Mouse (Mus musculus): ENCODE measurements at regions not wholly inside any gene's neighbourhood (a gene's known extent, or its start where the extent isn't known, plus 50 kb on each side); places are given as distances from the start of the nearest gene placed in this dataset.
A peak's percentile ranks its signal among the peaks of the same experiment; 100 is the strongest.

GRCm38 (mm10) chr3:78782766-78783165 lies 503.6 kb downstream of the Rapgef2 start:
- DNase-seq (ENCODE audit: low read depth, low spot score), result no peak

GRCm38 (mm10) chr3:78755686-78756476 lies 530.4 kb downstream of the Rapgef2 start:
- DNase-seq (ENCODE audit: low read depth, low spot score), result no peak

- DNase-seq (ENCODE audit: low read depth, low spot score), result no peak
These were observed 550.2 kb downstream of the Rapgef2 start for GRCm38 (mm10) chr3:78736111-78736510.

GRCm38 (mm10) chr3:78716691-78717090 lies 569.6 kb downstream of the Rapgef2 start:
- DNase-seq (ENCODE audit: low read depth, low spot score), result no peak

GRCm38 (mm10) chr3:78707687-78708086 lies 578.6 kb downstream of the Rapgef2 start:
- DNase-seq (ENCODE audit: low read depth, low spot score), result no peak

GRCm38 (mm10) chr3:78698936-78699335 lies 587.4 kb downstream of the Rapgef2 start:
- no peak for DNase-seq (ENCODE audit: low read depth, low spot score)

- DNase-seq (ENCODE audit: low read depth, low spot score), result no peak
These were observed 594.8 kb downstream of the Rapgef2 start for GRCm38 (mm10) chr3:78691499-78691898.

GRCm38 (mm10) chr3:78677656-78678055 lies 608.7 kb downstream of the Rapgef2 start:
- DNase-seq (ENCODE audit: low read depth, low spot score), result no peak

- no peak for DNase-seq (ENCODE audit: low read depth, low spot score)
These were observed 609.5 kb downstream of the Rapgef2 start for GRCm38 (mm10) chr3:78676806-78677205.

- DNase-seq (ENCODE audit: low read depth, low spot score), result no peak
These were observed 611.7 kb downstream of the Rapgef2 start for GRCm38 (mm10) chr3:78674529-78675187.

- no peak for DNase-seq (ENCODE audit: low read depth, low spot score)
These were observed 618.3 kb downstream of the Rapgef2 start for GRCm38 (mm10) chr3:78668050-78668449.

- no peak for DNase-seq (ENCODE audit: low read depth, low spot score)
These were observed 618.8 kb downstream of the Rapgef2 start for GRCm38 (mm10) chr3:78667374-78668023.

GRCm38 (mm10) chr3:78648115-78648514 lies 638.2 kb downstream of the Rapgef2 start:
- DNase-seq (ENCODE audit: low read depth, low spot score), result no peak

- no peak for DNase-seq (ENCODE audit: low read depth, low spot score)
These were observed 650.9 kb downstream of the Rapgef2 start for GRCm38 (mm10) chr3:78635386-78635785.

- DNase-seq (ENCODE audit: low read depth, low spot score), result peak; percentile 66
These were observed 667.4 kb downstream of the Rapgef2 start for GRCm38 (mm10) chr3:78618900-78619299.

GRCm38 (mm10) chr3:78594718-78595236 lies 691.5 kb downstream of the Rapgef2 start:
- no peak for DNase-seq (ENCODE audit: low read depth, low spot score)

GRCm38 (mm10) chr3:78594305-78594704 lies 692.0 kb downstream of the Rapgef2 start:
- DNase-seq (ENCODE audit: low read depth, low spot score), result no peak

GRCm38 (mm10) chr3:78586639-78587038 lies 699.7 kb downstream of the Rapgef2 start:
- no peak for DNase-seq (ENCODE audit: low read depth, low spot score)

GRCm38 (mm10) chr3:78581868-78582267 lies 704.4 kb downstream of the Rapgef2 start:
- DNase-seq (ENCODE audit: low read depth, low spot score), result peak; percentile 10

- DNase-seq (ENCODE audit: low read depth, low spot score), result no peak
These were observed 705.2 kb downstream of the Rapgef2 start for GRCm38 (mm10) chr3:78581100-78581499.

GRCm38 (mm10) chr3:78575667-78576464 lies 710.5 kb downstream of the Rapgef2 start:
- DNase-seq (ENCODE audit: low read depth, low spot score), result peak; percentile 12

Data from A20 (cell line).